Mouse (Mus musculus) heart, embryonic 15.5 days (tissue): ENCODE measurements at regions not wholly inside any gene's neighbourhood (a gene's known extent, or its start where the extent isn't known, plus 50 kb on each side); places are given as distances from the start of the nearest gene placed in this dataset.

ENCODE experiments used
- ATAC-seq: fragments of 200-750 bp; cut with Nextera tagmentation; replicated peaks from 2 replicates; pipeline ENCODE4 v1.8.0; 2017; ENCODE audit warnings: low read depth, moderate TSS enrichment; ENCODE audit not compliant: insufficient number of reproducible peaks, insufficient read depth, low FRiP score
- H3K27ac ChIP-seq: fragments of 300-500 bp; sonication (generic); 2 replicates; pipeline ENCODE4 v1.5.1; 2015; ENCODE audit warnings: mild to moderate bottlenecking, inconsistent platforms
- H3K27me3 ChIP-seq: fragments of 300-500 bp; sonication (generic); 2 replicates; pipeline ENCODE4 v1.6.1; 2015; ENCODE audit warnings: inconsistent platforms
- H3K36me3 ChIP-seq: fragments of 300-500 bp; sonication (generic); 2 replicates; pipeline ENCODE4 v1.6.1; 2015; ENCODE audit warnings: mild to moderate bottlenecking, inconsistent platforms
- H3K4me1 ChIP-seq: fragments of 300-500 bp; sonication (generic); replicated peaks from 2 replicates; pipeline ENCODE4 v1.6.1; 2015; ENCODE audit warnings: inconsistent platforms
- H3K4me2 ChIP-seq: fragments of 300-500 bp; sonication (generic); 2 replicates; pipeline ENCODE4 v1.6.1; 2015; ENCODE audit warnings: inconsistent platforms, mild to moderate bottlenecking, moderate library complexity
- H3K4me3 ChIP-seq: fragments of 300-500 bp; sonication (generic); 2 replicates; pipeline ENCODE4 v1.5.1; 2015; ENCODE audit warnings: mild to moderate bottlenecking, inconsistent platforms
- H3K9ac ChIP-seq: fragments of 300-500 bp; sonication (generic); 2 replicates; pipeline ENCODE4 v1.6.1; 2015; ENCODE audit warnings: mild to moderate bottlenecking, inconsistent platforms
- H3K9me3 ChIP-seq: fragments of 300-500 bp; sonication (generic); replicated peaks from 2 replicates; pipeline ENCODE4 v1.6.1; 2016; ENCODE audit warnings: inconsistent platforms
- WGBS: fragments of 180-500 bp; shearing (Covaris S2); methylation state at CpG from one replicate; pipeline ENCODE4 v1.1.7; 2015; ENCODE audit warnings: mixed read lengths; 5-methylcytosine and 5-hydroxymethylcytosine counted together

DNA sequence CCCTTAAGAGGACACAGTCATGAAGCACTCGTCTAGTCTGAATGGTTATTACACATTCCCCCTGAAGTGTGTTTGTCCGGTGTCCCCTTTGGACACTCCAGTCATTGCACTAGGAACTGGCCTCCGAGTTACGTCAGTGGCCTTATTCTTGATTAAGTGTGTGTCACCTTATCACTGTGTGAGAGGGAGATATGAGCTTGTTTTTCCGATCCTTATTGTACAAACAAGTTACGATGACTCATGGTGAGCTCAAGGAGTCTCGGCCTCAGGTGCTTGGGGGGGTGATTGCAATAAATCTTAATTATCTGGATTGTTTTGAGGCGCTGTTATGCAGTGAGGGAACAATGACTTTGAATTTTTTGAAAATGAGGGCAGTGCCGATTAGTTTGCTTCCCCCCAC, 241.8 kb upstream of the 1700056E22Rik start:
- Histone ChIP-seq H3K4me3 (no peak overlapping the region), H3K4me2 (no peak overlapping the region), H3K27ac (no peak overlapping the region), H3K36me3 (no peaks in the 10 kb centered on the region), H3K9ac (no peak overlapping the region), H3K9me3 (no peaks in the 10 kb centered on the region), H3K4me1 (no peaks in the 10 kb centered on the region), H3K27me3 (0 out of 2 replicates have a peak, but pooled peaks cover 2% of the 10 kb centered on the region)
- 45% methylated on average over 9 of the region's 9 CpGs for WGBS
- ATAC-seq = no peak

DNA sequence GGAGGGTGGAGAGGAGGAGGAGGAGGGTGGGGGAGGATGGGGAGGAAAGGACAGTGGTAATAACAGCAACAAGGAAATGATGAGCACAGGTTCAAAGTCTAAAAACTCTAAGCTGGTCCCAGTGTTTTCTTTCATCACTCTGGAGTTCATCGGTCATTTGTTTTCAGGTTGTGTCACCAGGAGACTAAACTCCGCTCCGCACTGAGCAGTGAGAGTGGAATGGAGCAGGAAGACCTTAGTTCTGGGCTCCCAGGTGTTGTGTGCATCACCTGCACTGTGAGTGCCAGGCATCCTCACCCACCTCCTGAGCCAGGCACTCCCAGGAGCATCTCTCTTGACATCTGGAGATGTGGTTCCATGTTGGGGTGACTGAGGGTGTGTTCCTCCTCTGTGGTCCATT, 241.3 kb upstream of the 1700056E22Rik start:
- Histone ChIP-seq H3K9me3 (no peaks in the 10 kb centered on the region), H3K4me3 (no peak overlapping the region), H3K4me1 (no peaks in the 10 kb centered on the region), H3K36me3 (no peaks in the 10 kb centered on the region), H3K9ac (no peak overlapping the region), H3K27me3 (0 out of 2 replicates have a peak, but pooled peaks cover 2% of the 10 kb centered on the region), H3K27ac (no peak overlapping the region), H3K4me2 (no peak overlapping the region)
- ATAC-seq = no peak
- 95% methylated on average over 3 of the region's 3 CpGs for WGBS

DNA sequence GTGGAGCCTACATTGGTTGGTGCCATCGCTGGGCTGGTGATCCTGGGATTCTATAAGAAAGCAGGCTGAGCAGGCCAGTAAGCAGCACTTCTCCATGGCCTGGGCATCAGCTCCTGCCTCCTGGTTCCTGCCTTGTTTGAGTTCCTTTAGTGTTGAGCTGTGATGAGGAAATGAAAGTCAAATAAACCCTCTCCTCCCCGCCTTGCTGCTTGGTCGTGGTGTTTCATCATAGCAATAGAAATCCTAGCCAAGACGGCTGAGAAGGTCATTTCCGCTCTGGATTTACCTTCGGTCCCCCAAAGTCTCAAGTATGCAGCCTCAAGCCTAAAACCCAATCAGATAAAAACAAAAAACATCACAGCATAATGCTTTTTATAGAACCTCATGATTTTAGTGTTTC, 240.6 kb upstream of the 1700056E22Rik start:
- Histone ChIP-seq H3K36me3 (no peaks in the 10 kb centered on the region), H3K27me3 (0 out of 2 replicates have a peak, but pooled peaks cover 2% of the 10 kb centered on the region), H3K4me1 (no peaks in the 10 kb centered on the region), H3K9ac (no peak overlapping the region), H3K27ac (no peak overlapping the region), H3K4me2 (no peak overlapping the region), H3K4me3 (no peak overlapping the region), H3K9me3 (no peaks in the 10 kb centered on the region)
- no peak for ATAC-seq
- WGBS = 66% methylated on average over 6 of the region's 6 CpGs

DNA sequence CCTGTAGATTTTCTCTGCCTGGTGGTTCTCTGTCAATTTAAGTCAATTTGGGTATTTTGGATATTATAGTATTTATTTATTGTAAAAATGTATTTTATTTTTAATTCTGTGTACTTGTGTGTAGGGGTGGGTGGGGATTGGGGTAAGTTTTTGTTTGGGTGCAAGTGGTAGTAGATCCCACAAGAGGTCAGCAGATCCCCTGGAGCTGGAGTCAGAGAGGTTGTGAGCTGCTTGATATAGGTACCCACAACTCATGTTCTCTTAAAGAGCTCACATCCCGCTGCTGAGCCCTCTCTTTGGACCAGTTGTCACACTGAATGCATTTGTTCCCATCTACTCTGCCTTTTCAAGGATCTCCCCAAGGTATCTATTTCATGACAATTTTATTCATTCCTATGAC, 239.6 kb upstream of the 1700056E22Rik start:
- Histone ChIP-seq H3K9ac (no peak overlapping the region), H3K4me2 (no peak overlapping the region), H3K27me3 (0 out of 2 replicates have a peak, but pooled peaks cover 2% of the 10 kb centered on the region), H3K27ac (no peak overlapping the region), H3K4me3 (no peak overlapping the region), H3K4me1 (no peaks in the 10 kb centered on the region), H3K9me3 (no peaks in the 10 kb centered on the region), H3K36me3 (no peaks in the 10 kb centered on the region)
- WGBS = 75% methylated on average over 1 of the region's 1 CpGs
- ATAC-seq = no peak

DNA sequence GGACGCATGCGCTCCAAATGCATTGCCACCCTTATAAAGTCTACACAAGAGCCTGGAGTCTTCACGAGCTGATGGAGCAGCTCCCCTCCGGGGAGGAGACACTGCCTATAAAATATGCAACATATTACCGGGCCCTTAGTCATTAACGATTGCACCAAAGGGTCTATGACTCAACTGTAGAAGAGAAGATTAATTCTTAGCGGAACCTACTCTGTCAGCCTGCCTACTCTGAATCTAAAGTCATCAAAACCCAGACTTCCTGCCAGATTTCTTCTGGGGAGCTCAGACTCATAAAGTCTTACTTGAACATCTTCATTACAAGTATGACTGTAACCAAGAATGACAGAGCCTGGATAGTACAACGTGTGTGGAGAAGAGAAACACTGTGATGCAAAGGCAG, 237.2 kb upstream of the 1700056E22Rik start:
- no peak for ATAC-seq
- H3K27ac ChIP-seq = no peak overlapping the region
- 0 out of 2 replicates have a peak, but pooled peaks cover 2% of the 10 kb centered on the region for H3K27me3 ChIP-seq
- H3K9ac ChIP-seq = no peak overlapping the region
- H3K4me2 ChIP-seq = no peak overlapping the region
- WGBS = 83% methylated on average over 8 of the region's 8 CpGs
- H3K9me3 ChIP-seq = no peaks in the 10 kb centered on the region
- H3K36me3 ChIP-seq = no peaks in the 10 kb centered on the region
- no peak overlapping the region for H3K4me3 ChIP-seq
- H3K4me1 ChIP-seq = no peaks in the 10 kb centered on the region

DNA sequence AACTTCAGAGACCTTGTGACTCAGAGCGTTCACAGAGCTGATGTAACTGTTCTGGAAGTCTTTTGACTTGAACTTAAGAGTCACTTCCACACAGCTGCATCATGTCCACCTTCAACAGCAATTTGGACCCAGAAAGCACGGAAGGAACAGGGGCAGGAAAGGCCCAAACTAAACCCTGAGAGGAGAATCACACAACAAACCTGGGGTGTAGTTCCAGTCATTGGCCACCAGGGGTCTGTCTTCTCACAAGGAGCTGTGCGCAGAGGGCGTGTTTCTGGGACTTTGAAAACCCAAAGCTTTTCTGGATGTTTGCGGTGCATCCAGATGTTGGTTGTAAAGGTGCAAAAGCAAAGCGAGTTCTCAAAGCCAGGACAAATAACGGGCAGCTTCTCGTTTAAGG, 231.9 kb upstream of the 1700056E22Rik start:
- no peak for ATAC-seq
- no peak overlapping the region for H3K27ac ChIP-seq
- H3K27me3 ChIP-seq = no peaks in the 10 kb centered on the region
- 14% methylated on average over 8 of the region's 8 CpGs for WGBS
- no peak overlapping the region for H3K4me3 ChIP-seq
- H3K9me3 ChIP-seq = no peaks in the 10 kb centered on the region
- H3K36me3 ChIP-seq = no peaks in the 10 kb centered on the region
- H3K4me1 ChIP-seq = no peaks in the 10 kb centered on the region
- no peak overlapping the region for H3K9ac ChIP-seq
- H3K4me2 ChIP-seq = no peak overlapping the region

DNA sequence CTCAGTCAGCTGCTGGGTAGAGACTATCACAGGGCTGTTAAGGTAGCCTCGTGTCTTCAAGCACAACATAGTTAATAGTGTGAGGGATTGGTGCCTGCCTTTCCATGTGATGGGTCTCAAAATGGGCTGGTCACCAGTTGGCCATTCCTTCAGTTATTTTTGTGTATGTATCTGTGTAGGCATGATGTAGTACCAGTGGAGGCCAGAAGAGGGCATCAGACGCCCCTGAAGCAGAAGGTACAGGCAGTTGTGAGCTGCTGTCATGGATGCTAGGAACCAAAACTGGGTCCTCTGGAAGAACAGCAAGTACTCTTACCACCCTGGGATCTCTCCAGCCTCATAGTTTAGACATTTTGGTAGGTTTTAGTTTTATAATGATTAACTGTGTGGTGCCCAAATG, 228.9 kb upstream of the 1700056E22Rik start:
- no peak for ATAC-seq
- H3K27ac ChIP-seq = no peak overlapping the region
- H3K4me2 ChIP-seq = no peak overlapping the region
- no peaks in the 10 kb centered on the region for H3K27me3 ChIP-seq
- H3K4me1 ChIP-seq = no peaks in the 10 kb centered on the region
- WGBS = 54% methylated on average over 2 of the region's 2 CpGs
- no peak overlapping the region for H3K4me3 ChIP-seq
- H3K9ac ChIP-seq = no peak overlapping the region
- no peaks in the 10 kb centered on the region for H3K36me3 ChIP-seq
- H3K9me3 ChIP-seq = no peaks in the 10 kb centered on the region

DNA sequence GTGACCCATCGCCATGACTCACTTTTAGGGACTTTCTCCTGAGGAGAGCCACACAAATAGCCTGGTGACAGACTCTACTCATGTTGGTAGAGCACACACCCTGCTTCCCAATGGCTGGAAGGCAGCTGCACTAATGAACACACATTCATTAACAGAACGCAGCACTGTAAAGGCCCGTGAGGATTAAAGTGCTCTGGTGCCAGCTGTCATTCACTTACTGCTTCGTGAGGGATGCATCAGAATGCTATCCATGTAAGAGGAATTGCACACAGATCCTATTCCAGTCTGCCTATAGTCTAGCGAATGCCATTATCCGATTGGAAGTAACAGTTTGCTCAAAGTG, 227.3 kb upstream of the 1700056E22Rik start:
- Histone ChIP-seq H3K9me3 (no peaks in the 10 kb centered on the region), H3K4me3 (no peak overlapping the region), H3K4me2 (no peak overlapping the region), H3K27me3 (no peaks in the 10 kb centered on the region), H3K4me1 (no peaks in the 10 kb centered on the region), H3K27ac (no peak overlapping the region), H3K9ac (no peak overlapping the region), H3K36me3 (no peaks in the 10 kb centered on the region)
- WGBS = 81% methylated on average over 6 of the region's 6 CpGs
- ATAC-seq = no peak

DNA sequence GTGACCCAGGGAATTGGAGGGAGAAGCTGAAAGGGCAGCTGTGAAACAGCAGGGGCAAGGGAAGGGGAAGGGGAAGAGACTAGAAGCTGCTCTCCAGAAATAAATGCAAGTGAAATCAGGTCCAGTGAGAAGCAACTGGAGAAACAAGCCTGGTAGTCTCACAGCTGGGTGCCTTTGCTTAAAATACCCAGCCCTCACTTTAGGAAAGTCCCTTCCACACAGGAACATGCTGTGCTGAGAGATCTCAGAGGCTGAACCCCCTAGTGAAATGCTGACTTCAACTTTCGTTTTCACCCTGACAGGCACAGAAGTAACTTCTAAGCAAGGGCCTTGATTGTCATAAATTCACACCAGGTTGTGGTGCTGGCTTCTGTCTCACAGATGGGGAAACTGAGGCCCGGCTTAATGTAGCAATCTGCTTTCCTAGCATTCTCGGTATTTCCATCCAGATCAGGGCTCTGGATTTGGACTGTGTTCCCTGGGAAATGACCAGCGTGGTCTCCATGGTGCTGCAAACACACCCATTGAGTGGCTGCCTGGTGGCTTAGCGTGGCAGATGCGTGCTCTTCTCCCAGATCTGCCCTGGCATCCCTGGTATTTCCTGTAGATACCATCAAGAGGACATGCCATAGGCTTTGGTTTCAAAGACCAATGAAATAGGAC, 226.8 kb upstream of the 1700056E22Rik start:
- Histone ChIP-seq H3K9ac (no peak overlapping the region), H3K36me3 (no peaks in the 10 kb centered on the region), H3K27me3 (no peaks in the 10 kb centered on the region), H3K4me2 (no peak overlapping the region), H3K4me3 (no peak overlapping the region), H3K27ac (no peak overlapping the region), H3K4me1 (no peaks in the 10 kb centered on the region), H3K9me3 (no peaks in the 10 kb centered on the region)
- no peak for ATAC-seq
- 71% methylated on average over 6 of the region's 6 CpGs for WGBS

DNA sequence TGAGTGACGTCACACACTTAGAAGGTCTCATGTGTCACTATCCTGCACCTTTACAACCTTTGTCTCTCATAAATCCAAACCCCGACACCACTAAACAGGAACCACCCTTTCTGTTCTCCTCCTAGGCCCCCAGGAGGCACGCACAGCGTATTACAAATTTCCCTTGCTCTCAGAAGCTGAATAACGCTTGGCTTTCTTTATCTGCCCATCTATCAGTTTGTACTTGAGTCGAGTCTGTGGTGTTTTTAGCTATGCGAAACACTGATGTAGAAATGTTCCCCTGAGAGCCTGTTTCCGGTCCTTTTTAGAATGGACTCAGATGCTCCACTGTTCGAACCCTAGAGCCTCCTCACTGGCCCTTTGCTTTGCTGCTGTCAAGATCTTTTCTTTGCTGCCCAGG, 225.8 kb upstream of the 1700056E22Rik start:
- no peak overlapping the region for H3K4me2 ChIP-seq
- ATAC-seq = no peak
- 81% methylated on average over 9 of the region's 9 CpGs for WGBS
- no peak overlapping the region for H3K27ac ChIP-seq
- no peaks in the 10 kb centered on the region for H3K27me3 ChIP-seq
- no peaks in the 10 kb centered on the region for H3K36me3 ChIP-seq
- no peak overlapping the region for H3K4me3 ChIP-seq
- H3K9ac ChIP-seq = no peak overlapping the region
- H3K9me3 ChIP-seq = no peaks in the 10 kb centered on the region
- no peaks in the 10 kb centered on the region for H3K4me1 ChIP-seq

DNA sequence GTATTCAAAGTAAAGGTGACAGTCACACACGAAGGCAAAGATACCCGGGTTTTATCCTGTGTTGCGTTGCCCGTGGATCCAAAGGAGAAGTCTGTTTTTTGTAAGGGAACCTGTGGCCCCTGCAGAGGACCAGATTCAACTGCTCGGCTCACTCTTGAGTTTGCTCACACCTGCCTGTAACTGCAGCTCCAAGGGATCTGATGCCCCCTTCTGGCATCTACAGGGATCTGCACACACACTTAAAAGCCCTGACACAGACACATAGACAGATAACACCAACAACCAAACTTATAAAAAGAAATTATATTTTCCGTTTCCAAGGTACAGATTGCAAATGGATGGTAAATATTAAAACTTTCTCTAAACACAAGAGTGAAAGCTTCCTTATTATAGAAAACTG, 223.3 kb upstream of the 1700056E22Rik start:
- Histone ChIP-seq H3K4me2 (no peak overlapping the region), H3K9me3 (no peaks in the 10 kb centered on the region), H3K4me3 (no peak overlapping the region), H3K9ac (no peak overlapping the region), H3K27ac (no peak overlapping the region), H3K27me3 (no peaks in the 10 kb centered on the region), H3K36me3 (no peaks in the 10 kb centered on the region), H3K4me1 (no peaks in the 10 kb centered on the region)
- 87% methylated on average over 6 of the region's 6 CpGs for WGBS
- no peak for ATAC-seq

DNA sequence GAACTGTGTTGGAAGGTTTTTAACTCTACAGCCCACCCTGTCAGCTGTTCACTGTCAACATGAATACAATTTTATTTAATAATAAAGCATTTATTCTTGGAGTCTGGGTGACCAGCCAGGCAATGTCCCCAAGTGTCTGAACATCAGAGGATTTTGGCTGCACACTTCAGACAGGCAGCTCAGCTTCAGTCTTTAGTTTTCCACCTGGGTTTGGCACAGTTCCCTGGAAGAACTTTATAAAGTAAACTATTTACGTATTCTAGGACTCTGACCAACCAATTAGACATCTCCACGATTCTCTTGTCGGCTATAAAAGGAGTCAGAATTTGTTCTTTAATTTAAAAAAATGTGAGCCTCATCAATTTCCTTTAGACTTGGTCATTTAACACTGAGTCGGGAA, 220.8 kb upstream of the 1700056E22Rik start:
- H3K4me1 ChIP-seq = no peaks in the 10 kb centered on the region
- H3K4me3 ChIP-seq = no peak overlapping the region
- H3K4me2 ChIP-seq = no peak overlapping the region
- H3K27ac ChIP-seq = no peak overlapping the region
- H3K9me3 ChIP-seq = no peaks in the 10 kb centered on the region
- H3K36me3 ChIP-seq = no peaks in the 10 kb centered on the region
- 73% methylated on average over 4 of the region's 4 CpGs for WGBS
- H3K27me3 ChIP-seq = no peaks in the 10 kb centered on the region
- no peak overlapping the region for H3K9ac ChIP-seq
- ATAC-seq = no peak
